Mouse (Mus musculus): ENCODE measurements around the gene Fbxw22.
"Not testable (repeated sequence)": the region's sequence is repeated elsewhere in the genome, so short reads cannot be mapped to it uniquely, and the experiment has no call there.

Fbxw22 gene

DNA sequence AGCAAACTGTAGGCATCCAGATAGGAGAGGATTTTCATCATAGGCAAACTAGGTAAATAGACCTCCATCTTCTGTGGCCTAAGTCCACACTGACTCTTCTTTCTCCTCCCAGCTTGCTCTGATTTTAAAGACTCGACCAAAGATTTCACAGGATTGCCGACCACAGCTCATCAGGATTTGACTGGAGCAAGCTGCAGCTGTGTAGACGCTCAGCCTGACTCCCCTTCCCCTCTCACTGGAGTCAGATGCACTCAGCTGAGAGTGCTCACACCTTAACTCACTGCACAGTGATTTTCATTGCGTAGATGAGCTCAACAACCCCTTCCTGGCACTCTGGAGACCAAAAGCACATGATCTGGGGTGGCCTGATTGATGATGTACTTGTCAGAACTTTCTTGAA is at the start of gene Fbxw22:
Gene Fbxw22, minus strand, starts transcription at position 101 of the 400 bp plus-strand sequence.
- DNase-seq: not testable (repeated sequence)

DNA sequence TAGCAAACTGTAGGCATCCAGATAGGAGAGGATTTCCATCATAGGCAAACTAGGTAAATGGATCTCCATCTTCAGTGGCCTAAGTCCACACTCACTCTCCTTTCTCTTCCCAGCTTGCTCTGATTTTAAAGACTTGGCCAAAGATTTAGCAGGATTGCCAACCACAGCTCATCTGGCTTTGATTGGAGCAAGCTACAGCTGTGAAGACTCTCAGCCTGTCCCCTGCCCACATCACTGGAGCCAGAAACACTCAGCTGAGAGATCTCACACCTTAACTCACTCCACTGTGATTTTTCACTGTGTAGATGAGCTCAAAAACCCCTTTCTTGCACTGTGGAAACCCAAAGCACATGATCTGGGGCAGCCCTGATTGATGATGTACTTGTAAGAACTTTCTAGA is 44.9 kb upstream of the Fbxw22 start, which contains the start of gene Fbxw16:
Gene Fbxw16, minus strand, starts transcription at position 101 of the 400 bp plus-strand sequence.
- DNase-seq: no peak

DNA sequence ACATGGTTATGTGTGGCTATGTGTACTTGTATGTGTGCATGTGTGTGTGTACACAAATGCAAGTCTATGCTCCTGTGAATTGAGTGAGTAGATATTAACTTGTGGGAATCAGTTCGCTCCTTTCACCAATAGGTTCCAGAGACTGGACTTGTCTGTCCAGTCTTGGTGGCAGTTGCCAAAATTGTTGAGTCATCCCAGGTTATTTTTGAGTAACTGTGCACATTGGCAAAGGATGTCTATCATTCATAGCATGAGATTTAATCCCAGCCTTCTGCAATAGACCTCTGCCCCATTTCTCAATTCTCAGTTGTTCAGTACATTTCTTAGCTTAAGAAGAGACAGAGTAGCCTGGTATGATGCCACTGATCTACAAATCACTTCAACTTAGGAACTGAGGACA is 28.9 kb upstream of the Fbxw22 start:
- DNase-seq: no peak

DNA sequence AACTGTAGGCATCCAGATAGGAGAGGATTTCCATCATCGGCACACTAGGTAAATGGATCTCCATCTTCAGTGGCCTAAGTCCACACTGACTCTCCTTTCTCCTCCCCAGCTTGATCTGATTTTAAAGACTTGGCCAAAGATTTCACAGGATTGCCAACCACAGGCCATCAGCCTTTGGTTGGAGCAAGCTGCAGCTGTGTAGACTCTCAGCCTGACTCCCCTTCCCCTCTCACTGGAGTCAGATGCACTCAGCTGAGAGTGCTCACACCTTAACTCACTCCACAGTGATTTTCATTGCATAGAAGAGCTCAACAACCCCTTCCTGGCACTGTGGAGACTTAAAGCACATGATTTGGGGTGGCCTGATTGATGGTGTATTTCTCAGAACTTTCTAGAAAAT is 64.5 kb downstream of the Fbxw22 start, which contains the start of gene Fbxw28:
Gene Fbxw28, minus strand, starts transcription at position 101 of the 400 bp plus-strand sequence.
- not testable (repeated sequence) for DNase-seq

Measured in cerebellum, adult 9-11 months (tissue).